Mouse (Mus musculus) CD4-positive helper T cell, adult 2 months (primary cell): ENCODE data around the gene Slc35b1.

ENCODE experiments used
- DNase-seq: peaks from one replicate; pipeline ENCODE4 v3.0.0-alpha.2; 2012; ENCODE audit warnings: low read depth, missing footprints, low spot score

The Slc35b1 gene

GRCm38 (mm10) chr11:95365596-95365995 lies 18.9 kb upstream of the Slc35b1 start:
- no peak for DNase-seq

- no peak for DNase-seq
Observed at GRCm38 (mm10) chr11:95366280-95366897, 18.1 kb upstream of the Slc35b1 start.

- peak; percentile 74 for DNase-seq
Observed at GRCm38 (mm10) chr11:95367011-95367735, 17.3 kb upstream of the Slc35b1 start.

GRCm38 (mm10) chr11:95368231-95368823 lies 16.2 kb upstream of the Slc35b1 start:
- DNase-seq, result no peak

GRCm38 (mm10) chr11:95368871-95369270 lies 15.6 kb upstream of the Slc35b1 start:
- DNase-seq, result no peak

GRCm38 (mm10) chr11:95369964-95370890 lies 14.3 kb upstream of the Slc35b1 start:
- DNase-seq, result no peak

GRCm38 (mm10) chr11:95371182-95371581 lies 13.3 kb upstream of the Slc35b1 start:
- DNase-seq, result no peak

- peak; percentile 61 for DNase-seq
Observed at GRCm38 (mm10) chr11:95378926-95379325, 5.6 kb upstream of the Slc35b1 start.

- no peak for DNase-seq
Observed at GRCm38 (mm10) chr11:95379552-95379951, 4.9 kb upstream of the Slc35b1 start.

GRCm38 (mm10) chr11:95380711-95381110 lies 3.8 kb upstream of the Slc35b1 start:
- no peak for DNase-seq

GRCm38 (mm10) chr11:95381146-95381545 lies 3.3 kb upstream of the Slc35b1 start:
- DNase-seq, result no peak

GRCm38 (mm10) chr11:95383331-95383986 lies 1.0 kb upstream of the Slc35b1 start:
- no peak for DNase-seq

GRCm38 (mm10) chr11:95384004-95384318 lies 531 bp upstream of the Slc35b1 start:
- DNase-seq, result no peak

- DNase-seq, result no peak
Observed at GRCm38 (mm10) chr11:95384973-95385320, 455 bp downstream of the Slc35b1 start.

- no peak for DNase-seq
Observed at GRCm38 (mm10) chr11:95387354-95387753, 2.9 kb downstream of the Slc35b1 start.

- DNase-seq, result no peak
Observed at GRCm38 (mm10) chr11:95389006-95389405, 4.5 kb downstream of the Slc35b1 start.

GRCm38 (mm10) chr11:95390420-95390819 lies 5.9 kb downstream of the Slc35b1 start:
- no peak for DNase-seq

GRCm38 (mm10) chr11:95391201-95391600 lies 6.7 kb downstream of the Slc35b1 start:
- DNase-seq, result no peak

- no peak for DNase-seq
Observed at GRCm38 (mm10) chr11:95391743-95392142, 7.3 kb downstream of the Slc35b1 start.

GRCm38 (mm10) chr11:95392223-95392667 lies 7.8 kb downstream of the Slc35b1 start:
- DNase-seq, result no peak

GRCm38 (mm10) chr11:95392708-95393499 lies 8.4 kb downstream of the Slc35b1 start:
- no peak for DNase-seq
